Comparison of ENCODE assay signal across 9 mouse cellular contexts in the genomic region with DNA sequence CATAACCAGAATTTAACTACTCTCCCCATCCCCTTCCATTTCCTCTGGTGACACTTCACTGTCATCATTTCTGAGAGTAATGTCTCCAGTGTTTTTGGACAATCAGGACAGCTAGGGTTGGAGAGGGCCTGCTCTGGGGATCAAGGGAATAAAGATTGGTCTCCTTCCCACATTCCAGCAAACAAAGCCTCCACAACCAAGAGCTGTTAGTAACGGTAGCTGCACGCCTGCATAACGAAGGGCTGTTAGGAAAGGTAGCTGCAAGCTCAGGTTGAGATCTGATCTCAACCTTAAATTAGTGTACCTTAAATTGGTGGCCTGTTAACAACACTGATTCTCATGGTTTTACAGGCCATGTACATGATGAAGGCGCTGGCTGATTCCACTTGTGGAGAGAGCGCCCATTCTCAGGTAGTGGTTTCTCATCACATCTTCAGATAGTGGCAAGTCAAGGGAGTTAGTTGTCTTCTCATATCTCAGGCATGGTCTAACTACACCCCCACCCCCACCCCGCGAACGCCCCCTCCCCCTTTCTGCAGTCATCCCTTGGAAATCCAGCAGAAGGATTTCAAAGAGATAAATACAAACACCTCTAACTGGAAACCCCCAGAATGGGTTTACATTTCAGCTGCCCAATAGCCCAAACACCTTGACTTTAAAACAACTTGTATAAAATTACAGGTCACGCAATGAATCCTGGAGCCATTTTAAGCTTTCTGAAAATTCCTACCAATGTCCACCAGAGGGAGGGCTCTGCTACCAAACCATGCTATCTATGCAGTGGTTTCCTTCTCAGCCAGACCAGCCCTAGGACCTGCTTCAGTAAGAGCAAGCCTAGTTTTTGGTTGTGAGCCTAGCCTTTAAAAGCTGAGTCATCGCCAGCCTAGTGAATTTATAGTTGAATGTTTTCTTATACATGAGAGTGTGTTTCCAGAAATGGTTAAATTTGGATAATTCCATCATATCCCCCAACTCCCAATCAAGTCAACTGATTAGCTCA. TPM values are rescaled to one million over a fixed set of nuclear protein-coding genes. Genes with fewer than 3 reads are reported as not detected.
DNase-seq lines count a peak whose midpoint lies in the region; ATAC-seq lines count a peak whose summit lies in the region.
"Had no signal": no experiment of that assay in that cellular context is flagged by ENCODE, and none has a peak within 500 bp of the region (broad histone marks: within the 10 kb centered on the region; RNA-seq: fewer than 3 reads in every experiment).

No protein-coding gene starts in this region.

- no peak overlapping the region for H3K9ac ChIP-seq in forebrain, embryonic 13.5 days
- no peak overlapping the region for H3K9ac ChIP-seq in midbrain, embryonic 14.5 days (replicated peaks; ENCODE audit: low read length)
- H3K9ac ChIP-seq: liver, embryonic 13.5 days had no signal

- no peak for DNase-seq in forebrain, embryonic 10.5 days (ENCODE audit: extremely low spot score, low spot score)
- peak; percentile 86 for DNase-seq in 416B (ENCODE audit: low read depth)
- DNase-seq in adrenal gland, postnatal 10 days, result peak; percentile 29
- DNase-seq in frontal cortex, adult 2 months (ENCODE audit: extremely low spot score in 1 of 2, low spot score in 1 of 2), result peak; percentile 20 to 70
- DNase-seq in layer of hippocampus, adult 9-10 months (ENCODE audit: low spot score), result peak; percentile 24
- peak; percentile 82 for DNase-seq in midbrain, embryonic 14.5 days
- no peak for DNase-seq in spleen, postnatal 14 days (ENCODE audit: low spot score in 2 of 2)
- DNase-seq: liver, embryonic 13.5 days had no signal

- no peak overlapping the region for H3K27ac ChIP-seq in forebrain, embryonic 13.5 days
- no peak overlapping the region for H3K27ac ChIP-seq in forebrain, embryonic 10.5 days
- no peak overlapping the region for H3K27ac ChIP-seq in midbrain, embryonic 14.5 days (replicated peaks; ENCODE audit: low read depth, low read length)
- H3K27ac ChIP-seq: liver, embryonic 13.5 days had no signal

- H3K27me3 ChIP-seq in forebrain, embryonic 13.5 days, result no peaks in the 10 kb centered on the region
- H3K27me3 ChIP-seq in forebrain, embryonic 10.5 days (ENCODE audit: poor library complexity, severe bottlenecking), result no peaks in the 10 kb centered on the region
- no peaks in the 10 kb centered on the region for H3K27me3 ChIP-seq in midbrain, embryonic 14.5 days (ENCODE audit: control insufficient read depth, insufficient read depth, low read length)
- H3K27me3 ChIP-seq: liver, embryonic 13.5 days had no signal

- H3K4me1 ChIP-seq in forebrain, embryonic 13.5 days, result no peaks in the 10 kb centered on the region
- no peaks in the 10 kb centered on the region for H3K4me1 ChIP-seq in forebrain, embryonic 10.5 days
- no peaks in the 10 kb centered on the region for H3K4me1 ChIP-seq in midbrain, embryonic 14.5 days (ENCODE audit: control insufficient read depth, insufficient read depth, low read length)
- H3K4me1 ChIP-seq: liver, embryonic 13.5 days had no signal

- peaks cover 17% of the 10 kb centered on the region for H3K36me3 ChIP-seq in forebrain, embryonic 13.5 days (ENCODE audit: poor library complexity, severe bottlenecking)
- H3K36me3 ChIP-seq in forebrain, embryonic 10.5 days (replicated peaks), result peaks cover 25% of the 10 kb centered on the region
- peaks cover 19% of the 10 kb centered on the region for H3K36me3 ChIP-seq in midbrain, embryonic 14.5 days (ENCODE audit: control insufficient read depth, insufficient read depth, low read length)

- H3K9me3 ChIP-seq in forebrain, embryonic 13.5 days (replicated peaks), result no peaks in the 10 kb centered on the region
- H3K9me3 ChIP-seq in forebrain, embryonic 10.5 days, result no peaks in the 10 kb centered on the region
- no peaks in the 10 kb centered on the region for H3K9me3 ChIP-seq in midbrain, embryonic 14.5 days (ENCODE audit: control insufficient read depth, low read length)
- H3K9me3 ChIP-seq: liver, embryonic 13.5 days had no signal

- H3K4me3 ChIP-seq in forebrain, embryonic 13.5 days, result no peak overlapping the region
- no peak overlapping the region for H3K4me3 ChIP-seq in forebrain, embryonic 10.5 days
- H3K4me3 ChIP-seq in midbrain, embryonic 14.5 days (replicated peaks; ENCODE audit: low read depth, low read length), result no peak overlapping the region
- H3K4me3 ChIP-seq: liver, embryonic 13.5 days had no signal

- no peak overlapping the region for H3K4me2 ChIP-seq in forebrain, embryonic 13.5 days
- no peak overlapping the region for H3K4me2 ChIP-seq in midbrain, embryonic 14.5 days (ENCODE audit: low read length)
- H3K4me2 ChIP-seq: liver, embryonic 13.5 days had no signal

- ATAC-seq in forebrain, embryonic 13.5 days, result peak; percentile 80
- ATAC-seq in midbrain, embryonic 14.5 days (ENCODE audit: low FRiP score, low TSS enrichment), result peak; percentile 67; the same call in 1 of the 2 replicates

- WGBS in forebrain, embryonic 13.5 days, result 75% methylated on average over 10 of the region's 10 CpGs
- 79% methylated on average over 10 of the region's 10 CpGs for WGBS in forebrain, embryonic 10.5 days
- 83% methylated on average over 10 of the region's 10 CpGs for WGBS in midbrain, embryonic 14.5 days

RNA-seq across cellular contexts. Expression of a gene that starts 21.3 kb away (rescaled TPM):
- 26.7 and 29.0 TPM in 2 replicates for polyA plus RNA-seq in forebrain, embryonic 13.5 days (2015; fragmentation: Nextera tagmentation; extraction: Ambion mirVana)
- 22.4 and 23.4 TPM in 2 replicates for polyA plus RNA-seq in forebrain, embryonic 10.5 days (2016; fragmentation: Nextera tagmentation; extraction: Ambion mirVana)
- 10 to 100 TPM; 20.0 to 32.4 TPM for total RNA-seq in adrenal gland, postnatal 10 days (2021)
- polyA plus RNA-seq in frontal cortex, adult 2 months (2012; rRNA removed), result 25.1 and 30.4 TPM in 2 replicates
- 24.2 and 24.7 TPM in 2 replicates for polyA plus RNA-seq in midbrain, embryonic 14.5 days (2014; fragmentation: Nextera tagmentation; extraction: Ambion mirVana)

RNA-seq across cellular contexts. Expression of a gene that starts 21.9 kb away (rescaled TPM):
- 67.7 and 69.6 TPM in 2 replicates for polyA plus RNA-seq in forebrain, embryonic 13.5 days (2015; fragmentation: Nextera tagmentation; extraction: Ambion mirVana)
- 69.9 and 71.4 TPM in 2 replicates for polyA plus RNA-seq in forebrain, embryonic 10.5 days (2016; fragmentation: Nextera tagmentation; extraction: Ambion mirVana)
- total RNA-seq in adrenal gland, postnatal 10 days (2021), result 10 to 100 TPM; 17.8 to 24.7 TPM
- polyA plus RNA-seq in frontal cortex, adult 2 months (2012; rRNA removed), result 26.6 and 27.0 TPM in 2 replicates
- polyA plus RNA-seq in midbrain, embryonic 14.5 days (2014; fragmentation: Nextera tagmentation; extraction: Ambion mirVana), result 41.1 and 42.0 TPM in 2 replicates

Comparison
In these comparisons a context has a peak if more than half of its experiments do, and no peak if none do; other contexts are left out.
1. DNase-seq: peak in 416B (single experiment), adrenal gland, postnatal 10 days (single experiment), frontal cortex, adult 2 months (2 of 2), layer of hippocampus, adult 9-10 months (single experiment) and midbrain, embryonic 14.5 days (single experiment); none in forebrain, embryonic 10.5 days (single experiment) and spleen, postnatal 14 days (0 of 2).